Mouse (Mus musculus) inflammation-experienced regulatory T-cells, adult 16 weeks (primary cell): ENCODE results near the gene Stambpl1. TPM values are rescaled to one million over a fixed set of nuclear protein-coding genes. Genes with fewer than 3 reads are reported as not detected.

Source experiments
- polyA plus RNA-seq: library from polyadenylated mRNA; unstranded; fragments of 100-300 nt; shearing (Covaris generic); gene quantifications from one replicate; pipeline ENCODE4 v1.2.1, GENCODE M21; 2017

Stambpl1 gene
- 106 TPM for polyA plus RNA-seq

GRCm38 (mm10) chr19:34192008-34192963 is at the start of gene Stambpl1:
Gene Stambpl1, plus strand, starts transcription at chr19:34192229.

GRCm38 (mm10) chr19:34165891-34166290 is 26.1 kb upstream of the Stambpl1 start, which contains the start of gene Ankrd22:
Gene Ankrd22, minus strand, starts transcription at chr19:34166053.

GRCm38 (mm10) chr19:34254880-34255681 is 63.1 kb downstream of the Stambpl1 start, which contains the start of gene Acta2:
Gene Acta2, minus strand, starts transcription at chr19:34255590.

Other genes with a start within 250 kb of the Stambpl1 start
- not detected for gene Lipf, start 231.0 kb upstream of the Stambpl1 start, polyA plus RNA-seq
- not detected for gene Lipk, start 183.9 kb upstream of the Stambpl1 start, polyA plus RNA-seq
- gene Lipn, start 124.9 kb upstream of the Stambpl1 start, polyA plus RNA-seq: not detected
- not detected for gene Lipm, start 91.3 kb upstream of the Stambpl1 start, polyA plus RNA-seq
- gene Ankrd22, start 26.2 kb upstream of the Stambpl1 start, polyA plus RNA-seq: not detected
- not detected for gene Acta2, start 63.4 kb downstream of the Stambpl1 start, polyA plus RNA-seq
- gene Fas, start 98.4 kb downstream of the Stambpl1 start, polyA plus RNA-seq: 108 TPM